Mouse (Mus musculus) midbrain, embryonic 15.5 days (tissue): ENCODE measurements around the gene Wfdc16. TPM values are rescaled to one million over a fixed set of nuclear protein-coding genes. Genes with fewer than 3 reads are reported as not detected.

ENCODE experiments used
- ATAC-seq: fragments of 200-750 bp; cut with Nextera tagmentation; replicated peaks from 2 replicates; pipeline ENCODE4 v1.8.0; 2017; ENCODE audit warnings: moderate TSS enrichment
- H3K27ac ChIP-seq: fragments of 300-500 bp; sonication (generic); 2 replicates; pipeline ENCODE4 v1.5.1; 2015; ENCODE audit warnings: mild to moderate bottlenecking, inconsistent platforms
- H3K27me3 ChIP-seq: fragments of 300-500 bp; sonication (generic); replicated peaks from 2 replicates; pipeline ENCODE4 v1.6.1; 2015; ENCODE audit warnings: inconsistent platforms
- H3K36me3 ChIP-seq: fragments of 300-500 bp; sonication (generic); replicated peaks from 2 replicates; pipeline ENCODE4 v1.6.1; 2015; ENCODE audit warnings: inconsistent platforms
- H3K4me1 ChIP-seq: fragments of 300-500 bp; sonication (generic); 2 replicates; pipeline ENCODE4 v1.6.1; 2015; ENCODE audit warnings: inconsistent platforms
- H3K4me2 ChIP-seq: fragments of 300-500 bp; sonication (generic); 2 replicates; pipeline ENCODE4 v1.6.1; 2015; ENCODE audit warnings: inconsistent platforms, mild to moderate bottlenecking, moderate library complexity
- H3K4me3 ChIP-seq: fragments of 300-500 bp; sonication (generic); 2 replicates; pipeline ENCODE4 v1.5.1; 2015; ENCODE audit warnings: mild to moderate bottlenecking, inconsistent platforms
- H3K9ac ChIP-seq: fragments of 300-500 bp; sonication (generic); 2 replicates; pipeline ENCODE4 v1.6.1; 2015; ENCODE audit warnings: mild to moderate bottlenecking, inconsistent platforms
- H3K9me3 ChIP-seq: fragments of 300-500 bp; sonication (generic); 2 replicates; pipeline ENCODE4 v1.6.1; 2016; ENCODE audit warnings: inconsistent platforms
- WGBS: fragments of 180-500 bp; shearing (Covaris S2); methylation state at CpG from one replicate; pipeline ENCODE4 v1.1.7; 2015; ENCODE audit warnings: mixed read lengths; 5-methylcytosine and 5-hydroxymethylcytosine counted together
- polyA plus RNA-seq: library from polyadenylated mRNA; unstranded; fragments of >200 nt; fragmentation: Nextera tagmentation; extraction: Ambion mirVana; gene quantifications from 2 replicates; pipeline ENCODE4 v1.2.1, GENCODE M21; 2015

Gene Wfdc16
- polyA plus RNA-seq: not detected in 2 replicates

GRCm38 (mm10) chr2:164638696-164639095 is at the start of gene Wfdc16:
TSS of gene Wfdc16 (minus strand) at chr2:164638796.
- H3K36me3 ChIP-seq: no peaks in the 10 kb centered on the region
- no peaks in the 10 kb centered on the region for H3K4me1 ChIP-seq
- no peak within 1 kb of the TSS for H3K4me2 ChIP-seq
- WGBS: 85% methylated on average over 3 of the region's 3 CpGs
- no peak within 1 kb of the TSS for H3K9ac ChIP-seq
- H3K27ac ChIP-seq: no peak within 1 kb of the TSS
- no peaks in the 10 kb centered on the region for H3K27me3 ChIP-seq
- no peak for ATAC-seq
- H3K4me3 ChIP-seq: no peak within 1 kb of the TSS
- no peaks in the 10 kb centered on the region for H3K9me3 ChIP-seq

- Histone ChIP-seq H3K9ac (no peak within 1 kb of the TSS), H3K4me1 (no peaks in the 10 kb centered on the region), H3K27ac (no peak within 1 kb of the TSS), H3K27me3 (no peaks in the 10 kb centered on the region), H3K4me2 (no peak within 1 kb of the TSS), H3K36me3 (no peaks in the 10 kb centered on the region), H3K4me3 (no peak within 1 kb of the TSS), H3K9me3 (no peaks in the 10 kb centered on the region)
- ATAC-seq: no peak
- 59% methylated on average over 3 of the region's 3 CpGs for WGBS
Measured at GRCm38 (mm10) chr2:164684807-164685206, 46.2 kb upstream of the Wfdc16 start, which contains the start of gene Wfdc13. TSS of gene Wfdc13 (plus strand) at chr2:164685107.

- Histone ChIP-seq H3K9me3 (no peaks in the 10 kb centered on the region), H3K36me3 (no peaks in the 10 kb centered on the region), H3K27ac (no peak overlapping the region), H3K27me3 (no peaks in the 10 kb centered on the region), H3K4me1 (peaks cover 10% of the 10 kb centered on the region), H3K4me2 (no peak overlapping the region), H3K9ac (no peak overlapping the region), H3K4me3 (no peak overlapping the region)
- WGBS: 65% methylated on average over 3 of the region's 3 CpGs
- ATAC-seq: no peak
Measured at GRCm38 (mm10) chr2:164679906-164680305, 41.3 kb upstream of the Wfdc16 start.

- WGBS: 23% methylated on average over 19 of the region's 19 CpGs
- H3K4me1 ChIP-seq: peaks cover 10% of the 10 kb centered on the region
- H3K4me3 ChIP-seq: peak overlapping the region; percentile 34
- no peaks in the 10 kb centered on the region for H3K9me3 ChIP-seq
- peak; percentile 56 for ATAC-seq
- H3K9ac ChIP-seq: 0 out of 2 replicates have a peak overlapping the region, but pooled peaks have one; percentile 2
- H3K4me2 ChIP-seq: peak overlapping the region; percentile 54
- H3K36me3 ChIP-seq: no peaks in the 10 kb centered on the region
- no peaks in the 10 kb centered on the region for H3K27me3 ChIP-seq
- H3K27ac ChIP-seq: no peak overlapping the region
Measured at GRCm38 (mm10) chr2:164678848-164679625, 40.4 kb upstream of the Wfdc16 start.

GRCm38 (mm10) chr2:164676916-164677685 is 38.5 kb upstream of the Wfdc16 start:
- Histone ChIP-seq H3K27ac (no peak overlapping the region), H3K36me3 (no peaks in the 10 kb centered on the region), H3K9me3 (no peaks in the 10 kb centered on the region), H3K4me3 (no peak overlapping the region), H3K9ac (no peak overlapping the region), H3K4me2 (no peak overlapping the region), H3K4me1 (peaks cover 10% of the 10 kb centered on the region), H3K27me3 (no peaks in the 10 kb centered on the region)
- no peak for ATAC-seq
- 85% methylated on average over 16 of the region's 16 CpGs for WGBS

GRCm38 (mm10) chr2:164676103-164676502 is 37.5 kb upstream of the Wfdc16 start:
- Histone ChIP-seq H3K4me2 (no peak overlapping the region), H3K36me3 (no peaks in the 10 kb centered on the region), H3K27ac (no peak overlapping the region), H3K4me3 (no peak overlapping the region), H3K27me3 (no peaks in the 10 kb centered on the region), H3K4me1 (peaks cover 10% of the 10 kb centered on the region), H3K9me3 (no peaks in the 10 kb centered on the region), H3K9ac (no peak overlapping the region)
- 75% methylated on average over 7 of the region's 7 CpGs for WGBS
- no peak for ATAC-seq

- no peak for ATAC-seq
- no peak within 1 kb of the TSS for H3K9ac ChIP-seq
- H3K4me3 ChIP-seq: no peak within 1 kb of the TSS
- WGBS: 84% methylated on average over 7 of the region's 7 CpGs
- no peak within 1 kb of the TSS for H3K4me2 ChIP-seq
- H3K9me3 ChIP-seq: no peaks in the 10 kb centered on the region
- peaks cover 6% of the 10 kb centered on the region for H3K4me1 ChIP-seq
- no peaks in the 10 kb centered on the region for H3K27me3 ChIP-seq
- no peaks in the 10 kb centered on the region for H3K36me3 ChIP-seq
- no peak within 1 kb of the TSS for H3K27ac ChIP-seq
Measured at GRCm38 (mm10) chr2:164673987-164674386, 35.4 kb upstream of the Wfdc16 start, which contains the start of gene Wfdc11. TSS of gene Wfdc11 (minus strand) at chr2:164674087.

- Histone ChIP-seq H3K4me3 (no peak overlapping the region), H3K9ac (no peak overlapping the region), H3K27ac (no peak overlapping the region), H3K4me1 (no peaks in the 10 kb centered on the region), H3K9me3 (no peaks in the 10 kb centered on the region), H3K27me3 (no peaks in the 10 kb centered on the region), H3K36me3 (no peaks in the 10 kb centered on the region), H3K4me2 (no peak overlapping the region)
- ATAC-seq: no peak
- 41% methylated on average over 1 of the region's 1 CpGs for WGBS
Measured at GRCm38 (mm10) chr2:164670938-164671337, 32.3 kb upstream of the Wfdc16 start.

- Histone ChIP-seq H3K36me3 (no peaks in the 10 kb centered on the region), H3K9me3 (no peaks in the 10 kb centered on the region), H3K27ac (no peak overlapping the region), H3K4me2 (no peak overlapping the region), H3K4me3 (no peak overlapping the region), H3K27me3 (no peaks in the 10 kb centered on the region), H3K4me1 (no peaks in the 10 kb centered on the region), H3K9ac (no peak overlapping the region)
- no peak for ATAC-seq
- WGBS: 83% methylated on average over 5 of the region's 5 CpGs
Measured at GRCm38 (mm10) chr2:164670261-164670660, 31.7 kb upstream of the Wfdc16 start.

- Histone ChIP-seq H3K9me3 (no peaks in the 10 kb centered on the region), H3K27me3 (no peaks in the 10 kb centered on the region), H3K4me1 (no peaks in the 10 kb centered on the region), H3K4me3 (no peak overlapping the region), H3K27ac (no peak overlapping the region), H3K9ac (no peak overlapping the region), H3K4me2 (no peak overlapping the region), H3K36me3 (no peaks in the 10 kb centered on the region)
- 83% methylated on average over 7 of the region's 7 CpGs for WGBS
- ATAC-seq: no peak
Measured at GRCm38 (mm10) chr2:164664851-164665250, 26.3 kb upstream of the Wfdc16 start.

- no peaks in the 10 kb centered on the region for H3K4me1 ChIP-seq
- H3K4me3 ChIP-seq: no peak within 1 kb of the TSS
- WGBS: 85% methylated on average over 9 of the region's 9 CpGs
- H3K9me3 ChIP-seq: no peaks in the 10 kb centered on the region
- ATAC-seq: no peak
- H3K36me3 ChIP-seq: no peaks in the 10 kb centered on the region
- no peak within 1 kb of the TSS for H3K4me2 ChIP-seq
- H3K27ac ChIP-seq: no peak within 1 kb of the TSS
- no peak within 1 kb of the TSS for H3K9ac ChIP-seq
- H3K27me3 ChIP-seq: no peaks in the 10 kb centered on the region
Measured at GRCm38 (mm10) chr2:164656483-164656882, 17.9 kb upstream of the Wfdc16 start, which contains the start of gene Wfdc9. TSS of gene Wfdc9 (minus strand) at chr2:164656583.

- H3K4me2 ChIP-seq: no peak within 1 kb of the TSS
- H3K9ac ChIP-seq: no peak within 1 kb of the TSS
- H3K27ac ChIP-seq: no peak within 1 kb of the TSS
- no peaks in the 10 kb centered on the region for H3K4me1 ChIP-seq
- ATAC-seq: no peak
- no peaks in the 10 kb centered on the region for H3K9me3 ChIP-seq
- no peaks in the 10 kb centered on the region for H3K36me3 ChIP-seq
- H3K4me3 ChIP-seq: no peak within 1 kb of the TSS
- no peaks in the 10 kb centered on the region for H3K27me3 ChIP-seq
- 13% methylated on average over 11 of the region's 11 CpGs for WGBS
Measured at GRCm38 (mm10) chr2:164655858-164656257, 17.3 kb upstream of the Wfdc16 start, which contains the start of gene Wfdc10. TSS of gene Wfdc10 (plus strand) at chr2:164656046.
